Mouse (Mus musculus) thymus, adult 18-20 months (tissue): Measurements from ENCODE around the gene Gpr37l1.

ENCODE experiments used
- DNase-seq, 2 experiments: peaks; one replicate each; pipeline ENCODE4 v3.0.0; 2022; ENCODE audit warnings: mixed read lengths in 2 of 2

Gene Gpr37l1

GRCm38 (mm10) chr1:135181880-135182623, 14.6 kb upstream of the Gpr37l1 start:
- no peak for DNase-seq

GRCm38 (mm10) chr1:135181275-135181674, 13.8 kb upstream of the Gpr37l1 start:
- no peak for DNase-seq

GRCm38 (mm10) chr1:135180830-135181229, 13.3 kb upstream of the Gpr37l1 start:
- no peak for DNase-seq

GRCm38 (mm10) chr1:135178863-135179262, 11.4 kb upstream of the Gpr37l1 start:
- no peak for DNase-seq

GRCm38 (mm10) chr1:135177724-135178123, 10.2 kb upstream of the Gpr37l1 start:
- DNase-seq = no peak

GRCm38 (mm10) chr1:135175176-135175575, 7.7 kb upstream of the Gpr37l1 start:
- DNase-seq = no peak

- no peak for DNase-seq
Measured at GRCm38 (mm10) chr1:135173311-135173710, 5.8 kb upstream of the Gpr37l1 start.

- DNase-seq = no peak
Measured at GRCm38 (mm10) chr1:135171984-135172383, 4.5 kb upstream of the Gpr37l1 start.

- no peak for DNase-seq
Measured at GRCm38 (mm10) chr1:135171202-135171601, 3.7 kb upstream of the Gpr37l1 start.

- DNase-seq = no peak
Measured at GRCm38 (mm10) chr1:135170299-135170698, 2.8 kb upstream of the Gpr37l1 start.

GRCm38 (mm10) chr1:135169556-135170224, 2.2 kb upstream of the Gpr37l1 start:
- no peak for DNase-seq

- DNase-seq = no peak
Measured at GRCm38 (mm10) chr1:135168453-135169200, 1.1 kb upstream of the Gpr37l1 start.

GRCm38 (mm10) chr1:135162720-135163119, 4.8 kb downstream of the Gpr37l1 start:
- DNase-seq = no peak

GRCm38 (mm10) chr1:135160411-135161050, 7.0 kb downstream of the Gpr37l1 start:
- DNase-seq = no peak

- no peak for DNase-seq
Measured at GRCm38 (mm10) chr1:135159556-135160123, 7.8 kb downstream of the Gpr37l1 start.

- DNase-seq = no peak
Measured at GRCm38 (mm10) chr1:135159074-135159473, 8.4 kb downstream of the Gpr37l1 start.

- no peak for DNase-seq
Measured at GRCm38 (mm10) chr1:135158633-135159032, 8.8 kb downstream of the Gpr37l1 start.

GRCm38 (mm10) chr1:135156300-135156699, 11.2 kb downstream of the Gpr37l1 start:
- DNase-seq = no peak

GRCm38 (mm10) chr1:135154411-135154959, 13.0 kb downstream of the Gpr37l1 start:
- DNase-seq = no peak

- DNase-seq = no peak
Measured at GRCm38 (mm10) chr1:135154011-135154410, 13.5 kb downstream of the Gpr37l1 start.

- DNase-seq = no peak
Measured at GRCm38 (mm10) chr1:135148996-135149395, 18.5 kb downstream of the Gpr37l1 start.

GRCm38 (mm10) chr1:135148476-135148875, 19.0 kb downstream of the Gpr37l1 start:
- no peak for DNase-seq

GRCm38 (mm10) chr1:135147702-135148058, 19.8 kb downstream of the Gpr37l1 start:
- no peak for DNase-seq
